Mouse (Mus musculus) inflammation-experienced regulatory T-cells, adult 16 weeks (primary cell): Measurements from ENCODE around the gene Caskin1. TPM values are rescaled to one million over a fixed set of nuclear protein-coding genes. Genes with fewer than 3 reads are reported as not detected.

Experiments
- polyA plus RNA-seq: library from polyadenylated mRNA; unstranded; fragments of 100-300 nt; shearing (Covaris generic); gene quantifications from one replicate; pipeline ENCODE4 v1.2.1, GENCODE M21; 2017

Caskin1 gene
- polyA plus RNA-seq: 0.09 TPM

DNA sequence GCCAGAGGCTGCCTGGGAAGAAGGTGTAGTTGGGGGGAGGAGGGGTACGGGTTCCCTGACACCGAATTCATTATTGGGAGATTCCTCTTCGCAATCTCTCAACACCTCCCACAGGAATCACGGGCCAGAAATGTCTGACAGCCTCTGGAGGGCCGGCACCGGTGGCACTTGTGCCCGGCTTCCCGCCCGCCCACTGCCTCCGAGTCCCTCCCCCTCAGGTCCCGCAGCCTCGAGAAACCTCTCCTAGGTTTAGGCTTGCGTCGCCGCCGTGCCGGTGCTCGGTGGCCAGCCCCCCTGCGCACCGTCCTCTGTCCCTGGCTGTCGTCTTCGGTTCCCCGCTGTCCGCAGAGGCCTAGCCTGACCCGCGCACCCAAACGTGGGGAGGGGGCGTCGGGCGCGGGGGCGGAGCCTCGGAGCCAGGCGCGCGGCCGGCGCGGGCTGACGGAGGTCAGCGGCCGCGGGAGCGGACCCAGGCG is at the start of gene Caskin1:
TSS of gene Caskin1 (plus strand) at position 416 of the 476 bp plus-strand sequence.

DNA sequence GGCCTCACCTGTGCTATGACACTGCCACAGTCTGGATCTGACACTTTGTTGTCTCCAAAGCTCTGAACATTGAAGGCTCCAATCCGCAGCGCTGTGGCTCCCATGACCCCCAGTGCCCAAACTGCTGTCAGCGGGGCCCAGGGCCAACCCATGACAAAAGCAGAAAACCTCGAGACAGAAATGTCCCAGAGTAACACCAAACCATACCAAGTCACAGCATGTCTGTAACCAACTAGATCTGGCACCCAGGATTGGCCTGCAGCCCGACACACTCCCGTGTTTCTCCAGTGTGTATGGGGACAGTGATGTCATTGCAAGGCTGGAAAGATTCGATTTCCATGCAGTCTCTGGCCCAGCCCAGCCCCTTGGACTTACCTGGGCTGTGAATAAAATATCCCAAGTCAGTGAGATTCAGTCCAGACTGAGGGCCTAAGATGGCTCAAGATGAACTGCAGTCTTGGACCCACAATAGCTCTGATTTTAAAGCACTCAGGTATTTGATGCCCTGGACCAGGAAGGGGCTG is 45.7 kb upstream of the Caskin1 start, which contains the start of gene Dnase1l2:
TSS of gene Dnase1l2 (minus strand) at position 474 of the 524 bp plus-strand sequence.

DNA sequence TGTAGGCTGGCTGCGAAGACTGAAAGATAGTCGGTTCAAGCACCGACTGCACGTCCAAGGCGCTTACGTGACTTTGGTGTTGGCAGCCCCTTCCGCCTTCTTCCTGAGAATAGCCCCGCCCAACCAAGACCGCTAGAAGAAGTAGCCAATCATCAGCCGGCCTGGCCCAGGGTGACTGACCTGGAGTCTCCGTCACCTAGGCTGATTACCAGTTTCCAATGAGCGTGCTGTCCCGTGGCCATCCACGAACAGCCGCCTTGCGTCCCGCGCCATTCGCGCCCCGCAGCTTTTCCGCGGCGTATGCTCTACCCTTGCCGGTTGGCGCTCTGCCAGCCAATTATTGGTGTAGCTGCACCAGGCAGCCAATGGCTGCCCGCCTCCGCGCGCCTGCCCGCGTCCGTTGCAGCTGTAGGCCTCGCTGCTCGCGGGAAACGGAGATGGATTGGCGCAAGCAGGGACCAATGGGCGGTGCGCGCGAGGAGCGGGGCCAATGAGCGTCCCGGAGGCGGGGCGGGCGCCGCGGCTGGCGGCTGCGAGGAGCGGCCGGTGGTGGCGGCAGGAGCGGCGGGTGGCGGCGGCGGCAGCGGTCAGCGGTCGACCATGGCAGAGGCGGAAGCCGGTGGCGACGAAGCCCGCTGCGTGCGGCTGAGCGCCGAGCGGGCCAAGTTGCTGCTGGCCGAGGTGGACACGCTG is 18.3 kb upstream of the Caskin1 start, which contains the start of the genes E4f1 and Pgp:
TSS of gene E4f1 (minus strand) at position 404 of the 693 bp plus-strand sequence.
TSS of gene Pgp (plus strand) at position 483 of the 693 bp plus-strand sequence.

DNA sequence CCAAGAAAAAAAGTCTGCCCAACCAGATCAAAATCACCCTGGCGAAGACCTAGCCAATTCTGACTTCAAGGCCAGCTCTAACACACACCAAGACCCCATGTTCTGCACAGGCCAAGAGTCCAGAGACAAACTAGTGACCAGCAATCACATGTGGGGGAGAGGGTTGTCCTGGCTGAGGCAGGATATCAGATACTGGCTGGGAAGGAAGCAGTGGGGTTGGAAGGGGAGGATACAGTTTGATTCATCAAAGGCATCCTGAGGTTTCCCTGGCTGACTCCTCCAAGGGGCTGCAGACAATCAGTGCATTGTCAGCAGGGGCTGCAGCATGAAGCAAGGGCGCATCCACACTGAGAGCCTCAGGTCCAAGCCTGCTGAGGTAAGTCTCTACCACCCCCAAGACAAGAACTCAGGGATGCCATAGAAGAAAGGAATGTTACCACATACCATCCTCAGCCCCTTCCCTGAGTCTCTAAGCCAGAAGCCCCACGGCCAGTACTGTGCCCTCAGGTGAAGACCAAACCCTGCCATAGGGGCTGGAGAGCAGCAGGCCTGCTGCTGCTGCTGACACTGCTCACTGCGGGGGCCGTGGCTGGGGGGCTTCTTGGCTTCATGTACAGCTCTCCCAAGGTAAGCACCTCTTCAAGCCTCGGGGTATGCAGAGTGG is 14.7 kb upstream of the Caskin1 start, which contains the start of gene Bricd5:
TSS of gene Bricd5 (plus strand) at position 273 of the 664 bp plus-strand sequence.

DNA sequence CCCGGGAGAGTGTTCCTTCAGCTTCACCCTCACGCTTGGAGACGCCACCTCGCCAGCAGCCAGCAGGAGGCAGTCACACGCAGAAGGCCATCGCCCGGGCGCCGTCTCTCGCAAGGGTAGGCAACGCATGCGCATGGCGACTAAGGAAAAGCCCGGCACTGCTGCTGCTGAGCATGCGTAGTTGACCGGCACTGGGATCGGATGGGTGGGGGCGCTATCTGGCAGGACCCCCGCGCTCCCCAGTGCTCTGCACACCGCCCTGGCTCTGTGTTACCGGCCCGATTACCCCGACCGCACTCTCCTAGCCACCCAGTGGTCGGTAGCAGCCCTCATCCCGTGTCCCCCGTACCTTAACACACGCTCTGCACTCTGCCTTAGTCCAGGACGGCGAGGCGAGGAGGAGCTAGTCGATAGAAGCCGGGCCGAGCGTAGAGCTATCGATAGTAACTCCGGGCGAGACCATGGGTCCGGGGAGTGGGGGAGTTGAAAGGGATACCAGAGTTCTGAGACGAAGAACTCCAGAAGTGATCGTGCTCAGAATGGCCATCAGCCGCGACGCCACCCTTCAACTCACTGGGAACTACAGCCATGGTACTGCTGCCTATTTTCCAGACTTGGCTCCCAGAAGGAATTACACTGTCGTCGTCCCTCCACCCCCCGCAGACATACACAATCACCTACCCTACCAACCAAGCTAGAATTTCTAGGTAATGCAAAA is 9.6 kb upstream of the Caskin1 start, which contains the start of gene Mlst8:
TSS of gene Mlst8 (minus strand) at position 416 of the 718 bp plus-strand sequence.

GRCm38 (mm10) chr17:24527723-24528559 is 39.5 kb downstream of the Caskin1 start, which contains the start of gene Traf7:
Gene Traf7 (minus strand): TSS chr17:24527938.

DNA sequence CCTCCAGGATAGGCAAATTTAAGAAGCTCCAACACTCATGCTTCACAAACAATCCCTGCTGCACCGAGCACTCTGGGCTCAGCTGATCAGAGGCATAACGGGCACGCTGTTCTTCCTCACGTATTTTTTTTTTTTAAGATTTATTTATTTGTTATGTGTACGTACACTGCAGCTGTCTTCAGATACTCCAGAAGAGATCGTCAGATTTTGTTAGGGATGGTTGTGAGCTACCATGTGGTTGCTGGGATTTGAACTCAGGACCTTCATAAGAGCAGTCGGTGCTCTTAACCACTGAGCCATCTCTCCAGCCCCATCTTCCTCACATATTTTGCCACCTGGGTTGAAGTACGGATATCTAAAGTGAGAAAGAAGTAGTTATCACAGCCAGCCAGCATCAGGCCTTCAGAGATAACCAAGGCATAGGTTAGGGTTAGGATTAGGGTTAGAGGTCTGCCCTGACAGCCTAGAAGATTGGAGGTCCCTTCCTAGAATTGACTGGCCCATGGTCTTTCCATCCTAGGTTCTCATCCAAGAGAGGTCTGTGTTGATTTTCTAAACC is 45.8 kb downstream of the Caskin1 start, which contains the start of gene Rab26:
TSS of gene Rab26 (minus strand) at position 51 of the 559 bp plus-strand sequence.

GRCm38 (mm10) chr17:24549618-24550415 is 61.4 kb downstream of the Caskin1 start, which contains the start of gene Pkd1:
Gene Pkd1 (plus strand): TSS chr17:24549834.

Other genes with a start within 250 kb of the Caskin1 start
- 5.1 TPM for gene Ccnf, start 237.1 kb upstream of the Caskin1 start, polyA plus RNA-seq
- gene Abca17, start 137.5 kb upstream of the Caskin1 start, polyA plus RNA-seq: not detected
- 42.8 TPM for gene Abca3, start 136.7 kb upstream of the Caskin1 start, polyA plus RNA-seq
- 211 TPM for gene Rnps1, start 74.0 kb upstream of the Caskin1 start, polyA plus RNA-seq
- gene Eci1, start 62.0 kb upstream of the Caskin1 start, polyA plus RNA-seq: 95.3 TPM
- gene Dnase1l2, start 45.5 kb upstream of the Caskin1 start, polyA plus RNA-seq: 6.8 TPM
- gene E4f1, start 18.3 kb upstream of the Caskin1 start, polyA plus RNA-seq: 91.5 TPM
- gene Pgp, start 18.2 kb upstream of the Caskin1 start, polyA plus RNA-seq: 5.3 TPM
- gene Bricd5, start 14.7 kb upstream of the Caskin1 start, polyA plus RNA-seq: 0.41 TPM
- gene Mlst8, start 9.5 kb upstream of the Caskin1 start, polyA plus RNA-seq: 31.0 TPM
- gene Traf7, start 39.3 kb downstream of the Caskin1 start, polyA plus RNA-seq: 103 TPM
- gene Rab26, start 45.6 kb downstream of the Caskin1 start, polyA plus RNA-seq: 13.7 TPM
- gene Pkd1, start 61.2 kb downstream of the Caskin1 start, polyA plus RNA-seq: 18.5 TPM
- gene Tsc2, start 144.0 kb downstream of the Caskin1 start, polyA plus RNA-seq: 55.0 TPM
- 7.6 TPM for gene Nthl1, start 144.1 kb downstream of the Caskin1 start, polyA plus RNA-seq
- not detected for gene Slc9a3r2, start 161.7 kb downstream of the Caskin1 start, polyA plus RNA-seq
- gene Npw, start 169.9 kb downstream of the Caskin1 start, polyA plus RNA-seq: not detected
- gene Zfp598, start 181.1 kb downstream of the Caskin1 start, polyA plus RNA-seq: 3.2 TPM
- gene Syngr3, start 201.4 kb downstream of the Caskin1 start, polyA plus RNA-seq: 0.68 TPM
- 12.2 TPM for gene Gfer, start 207.6 kb downstream of the Caskin1 start, polyA plus RNA-seq
- gene Noxo1, start 207.6 kb downstream of the Caskin1 start, polyA plus RNA-seq: 3.8 TPM
- gene Tbl3, start 219.1 kb downstream of the Caskin1 start, polyA plus RNA-seq: 67.3 TPM
- not detected for gene Rnf151, start 229.5 kb downstream of the Caskin1 start, polyA plus RNA-seq
- gene Rps2, start 229.5 kb downstream of the Caskin1 start, polyA plus RNA-seq: 723 TPM
- gene Ndufb10, start 235.9 kb downstream of the Caskin1 start, polyA plus RNA-seq: 245 TPM
- gene Rpl3l, start 239.2 kb downstream of the Caskin1 start, polyA plus RNA-seq: not detected
- 12.1 TPM for gene Msrb1, start 248.0 kb downstream of the Caskin1 start, polyA plus RNA-seq